Mouse (Mus musculus) heart, postnatal 0 days (tissue): ENCODE measurements around the gene Aldh1l1. TPM values are rescaled to one million over a fixed set of nuclear protein-coding genes. Genes with fewer than 3 reads are reported as not detected.
A peak's percentile ranks its signal among the peaks of the same experiment; 100 is the strongest.

Experiments
- ATAC-seq: fragments of 200-750 bp; cut with Nextera tagmentation; 2 replicates; pipeline ENCODE4 v1.8.0; 2017; ENCODE audit warnings: low read depth, moderate number of reproducible peaks, moderate library complexity; ENCODE audit not compliant: insufficient read depth
- DNase-seq: peaks from one replicate; pipeline ENCODE4 v3.0.0-alpha.2; 2016; ENCODE audit warnings: low spot score
- H3K27ac ChIP-seq: fragments of 300-500 bp; sonication (generic); 2 replicates; pipeline ENCODE4 v1.5.1; 2014; ENCODE audit warnings: low read depth, mild to moderate bottlenecking
- H3K27me3 ChIP-seq: fragments of 300-500 bp; sonication (generic); 2 replicates; pipeline ENCODE4 v1.6.1; 2014; ENCODE audit warnings: low read length, mixed read lengths; ENCODE audit not compliant: control insufficient read depth, insufficient read depth
- H3K36me3 ChIP-seq: fragments of 300-500 bp; sonication (generic); replicated peaks from 2 replicates; pipeline ENCODE4 v1.6.1; 2014; ENCODE audit warnings: low read length, mixed read lengths; ENCODE audit not compliant: control insufficient read depth, insufficient read depth
- H3K4me1 ChIP-seq: fragments of 300-500 bp; sonication (generic); 2 replicates; pipeline ENCODE4 v1.6.1; 2014; ENCODE audit warnings: antibody characterized with exemption; ENCODE audit not compliant: control insufficient read depth, insufficient read depth
- H3K4me2 ChIP-seq: fragments of 300-500 bp; sonication (generic); 2 replicates; pipeline ENCODE4 v1.6.1; 2014; ENCODE audit warnings: low read depth, mild to moderate bottlenecking, low read length, moderate library complexity
- H3K4me3 ChIP-seq: fragments of 300-500 bp; sonication (generic); 2 replicates; pipeline ENCODE4 v1.5.1; 2014; ENCODE audit warnings: low read depth, low read length
- H3K9ac ChIP-seq: fragments of 300-500 bp; sonication (generic); replicated peaks from 2 replicates; pipeline ENCODE4 v1.6.1; 2014; ENCODE audit warnings: low read depth, low read length, mixed read lengths
- H3K9me3 ChIP-seq: fragments of 300-500 bp; sonication (generic); replicated peaks from 2 replicates; pipeline ENCODE4 v1.6.1; 2016; ENCODE audit warnings: low read length; ENCODE audit not compliant: control insufficient read depth
- CTCF ChIP-seq: IDR thresholded peaks from 2 replicates; pipeline ENCODE4 v1.5.1; 2016; ENCODE audit warnings: antibody characterized with exemption, control low read depth, low read depth
- EP300 ChIP-seq: IDR thresholded peaks from 2 replicates; pipeline ENCODE4 v1.6.1; 2016; ENCODE audit warnings: antibody characterized with exemption, low read depth
- WGBS: fragments of 180-500 bp; shearing (Covaris S2); extraction: QIAGEN DNeasy Blood & Tissue Kit; methylation state at CpG from one replicate; pipeline ENCODE4 v1.1.7; 2014; 5-methylcytosine and 5-hydroxymethylcytosine counted together
- polyA plus RNA-seq: library from polyadenylated mRNA; unstranded; fragments of >200 nt; fragmentation: Nextera tagmentation; extraction: Ambion mirVana; gene quantifications from 2 replicates; pipeline ENCODE4 v1.2.1, GENCODE M21; 2015
- total RNA-seq: library from RNA; depleted of rRNA; stranded (reverse); fragments of >200 nt; gene quantifications from 2 replicates; pipeline ENCODE4 v1.2.3, GENCODE M21; 2014; ENCODE audit warnings: low replicate concordance

The Aldh1l1 gene
- total and polyA plus RNA-seq, 2 experiments from 2014 or later: 2.8 to 7.7 TPM

DNA sequence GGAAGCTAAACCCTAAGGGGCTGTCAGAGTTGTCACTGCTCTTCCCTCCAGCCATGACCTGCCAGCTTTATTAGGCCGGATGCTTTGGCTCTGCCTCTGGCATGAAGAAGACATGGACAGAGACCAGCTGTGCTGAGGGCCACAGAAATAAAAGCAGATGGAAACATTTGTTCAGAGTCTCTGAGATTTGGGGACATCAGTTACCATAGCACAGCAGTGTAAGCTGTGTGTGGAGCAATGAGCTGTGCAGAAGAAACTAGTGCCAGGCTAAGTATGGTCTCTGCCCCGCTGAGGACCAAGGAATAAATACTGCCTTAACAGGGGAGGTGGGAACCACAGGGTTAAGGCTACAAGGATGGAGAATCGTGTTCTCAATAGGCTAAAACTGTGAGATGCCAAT is 50.6 kb downstream of the Aldh1l1 start:
- Histone ChIP-seq H3K4me2 (no peak overlapping the region), H3K9me3 (no peaks in the 10 kb centered on the region), H3K27me3 (no peaks in the 10 kb centered on the region; the same call in 1 of the 2 replicates), H3K27ac (no peak overlapping the region), H3K36me3 (no peaks in the 10 kb centered on the region), H3K4me3 (no peak overlapping the region), H3K4me1 (no peaks in the 10 kb centered on the region), H3K9ac (no peak overlapping the region)
- DNase-seq: no peak
- ATAC-seq: no peak
- TF ChIP-seq CTCF: no peak
- TF ChIP-seq EP300: no peak
- WGBS: 68% methylated on average over 3 of the region's 3 CpGs

DNA sequence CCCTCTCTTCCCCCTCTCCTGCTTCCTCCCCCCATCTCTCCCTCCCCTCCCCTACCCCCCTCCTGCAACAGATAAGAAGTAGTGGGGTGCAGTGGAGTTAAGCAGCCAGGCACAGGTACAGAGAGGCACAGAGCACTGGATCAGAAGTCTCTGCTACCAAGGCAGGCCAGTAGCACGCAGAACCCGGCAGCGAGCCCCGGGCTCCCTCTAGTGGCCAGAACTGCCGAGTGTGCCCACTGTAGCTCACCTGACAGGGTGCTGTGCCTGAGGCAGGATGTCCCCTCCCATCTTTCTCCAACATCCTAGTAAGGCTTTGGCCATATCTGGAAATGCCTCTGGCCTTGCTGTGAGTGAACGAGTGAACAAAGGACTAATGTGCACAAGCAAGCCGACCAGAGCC is 51.7 kb downstream of the Aldh1l1 start:
- Histone ChIP-seq H3K27ac (no peak overlapping the region), H3K4me1 (no peaks in the 10 kb centered on the region), H3K9ac (no peak overlapping the region), H3K4me2 (no peak overlapping the region), H3K4me3 (no peak overlapping the region), H3K9me3 (no peaks in the 10 kb centered on the region), H3K27me3 (no peaks in the 10 kb centered on the region; the same call in 1 of the 2 replicates), H3K36me3 (no peaks in the 10 kb centered on the region)
- 2% methylated on average over 7 of the region's 7 CpGs for WGBS
- TF ChIP-seq CTCF (peak; percentile 84), EP300 (no peak)
- peak; percentile 46 for DNase-seq
- ATAC-seq: peak; percentile 74

GRCm38 (mm10) chr6:90539271-90539670 is 53.0 kb downstream of the Aldh1l1 start:
- Histone ChIP-seq H3K9me3 (no peaks in the 10 kb centered on the region), H3K4me1 (no peaks in the 10 kb centered on the region), H3K36me3 (no peaks in the 10 kb centered on the region), H3K27ac (no peak overlapping the region), H3K4me3 (no peak overlapping the region), H3K4me2 (no peak overlapping the region), H3K27me3 (no peaks in the 10 kb centered on the region; the same call in 1 of the 2 replicates), H3K9ac (no peak overlapping the region)
- ATAC-seq: no peak
- TF ChIP-seq CTCF (no peak), EP300 (no peak)
- no peak for DNase-seq
- 79% methylated on average over 4 of the region's 4 CpGs for WGBS

DNA sequence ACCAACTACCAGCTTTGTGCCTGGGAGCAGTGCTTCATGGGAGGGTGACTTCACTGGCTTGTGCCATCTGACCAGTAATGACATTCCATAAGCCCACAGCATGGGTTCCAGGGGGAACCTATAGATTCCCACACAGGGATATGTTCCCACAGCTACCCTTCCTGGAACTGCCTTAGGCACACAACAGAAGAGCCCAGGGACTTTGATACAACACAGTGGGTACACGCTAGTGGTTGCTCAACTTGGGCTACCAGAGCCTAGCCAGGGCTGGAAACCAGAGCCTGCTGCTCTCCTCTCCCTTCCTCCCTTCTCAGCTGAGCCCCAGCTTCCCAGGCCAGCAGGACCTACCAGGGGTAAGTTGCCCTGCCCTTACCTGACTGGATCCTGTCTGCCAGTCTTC is 54.3 kb downstream of the Aldh1l1 start:
- DNase-seq (no peak), ATAC-seq (no peak)
- Histone ChIP-seq H3K4me3 (no peak overlapping the region), H3K4me2 (no peak overlapping the region), H3K4me1 (no peaks in the 10 kb centered on the region), H3K27me3 (no peaks in the 10 kb centered on the region; the same call in 1 of the 2 replicates), H3K9me3 (no peaks in the 10 kb centered on the region), H3K27ac (no peak overlapping the region), H3K36me3 (no peaks in the 10 kb centered on the region), H3K9ac (no peak overlapping the region)
- TF ChIP-seq EP300 (no peak), CTCF (no peak)
- 95% methylated on average over 1 of the region's 1 CpGs for WGBS

- 75% methylated on average over 5 of the region's 5 CpGs for WGBS
- no peak overlapping the region for H3K4me2 ChIP-seq
- no peak overlapping the region for H3K9ac ChIP-seq
- no peak overlapping the region for H3K4me3 ChIP-seq
- no peaks in the 10 kb centered on the region for H3K36me3 ChIP-seq
- DNase-seq (no peak), ATAC-seq (no peak)
- TF ChIP-seq CTCF: no peak
- no peak for TF ChIP-seq EP300
- H3K4me1 ChIP-seq: no peaks in the 10 kb centered on the region
- H3K27me3 ChIP-seq: no peaks in the 10 kb centered on the region; the same call in 1 of the 2 replicates
- no peak overlapping the region for H3K27ac ChIP-seq
- H3K9me3 ChIP-seq: no peaks in the 10 kb centered on the region
Observed at GRCm38 (mm10) chr6:90541367-90541772, 55.1 kb downstream of the Aldh1l1 start.

- H3K27me3 ChIP-seq: no peaks in the 10 kb centered on the region
- no peak overlapping the region for H3K9ac ChIP-seq
- DNase-seq (no peak), ATAC-seq (no peak)
- no peaks in the 10 kb centered on the region for H3K36me3 ChIP-seq
- WGBS: 26% methylated on average over 2 of the region's 2 CpGs
- no peak overlapping the region for H3K27ac ChIP-seq
- no peak overlapping the region for H3K4me3 ChIP-seq
- H3K9me3 ChIP-seq: no peaks in the 10 kb centered on the region
- no peak for TF ChIP-seq CTCF
- TF ChIP-seq EP300: no peak
- no peaks in the 10 kb centered on the region for H3K4me1 ChIP-seq
- no peak overlapping the region for H3K4me2 ChIP-seq
Observed at GRCm38 (mm10) chr6:90544433-90544832, 58.2 kb downstream of the Aldh1l1 start.
